Mouse (Mus musculus) intestine, embryonic 16.5 days (tissue): Measurements from ENCODE around the gene Lin37. TPM values are rescaled to one million over a fixed set of nuclear protein-coding genes. Genes with fewer than 3 reads are reported as not detected.
A peak's percentile ranks its signal among the peaks of the same experiment; 100 is the strongest.

Source experiments
- ATAC-seq: fragments of 200-750 bp; cut with Nextera tagmentation; 2 replicates; pipeline ENCODE4 v1.8.0; 2017; ENCODE audit warnings: moderate TSS enrichment, moderate library complexity
- H3K27ac ChIP-seq: fragments of 300-500 bp; sonication (generic); 2 replicates; pipeline ENCODE4 v1.5.1; 2014; ENCODE audit warnings: mild to moderate bottlenecking, low read length
- H3K27me3 ChIP-seq: fragments of 300-500 bp; sonication (generic); replicated peaks from 2 replicates; pipeline ENCODE4 v1.6.1; 2014; ENCODE audit warnings: low read length, control low read depth, mixed read lengths; ENCODE audit not compliant: control insufficient read depth, insufficient read depth
- H3K36me3 ChIP-seq: fragments of 300-500 bp; sonication (generic); 2 replicates; pipeline ENCODE4 v1.6.1; 2014; ENCODE audit warnings: low read length, control low read depth; ENCODE audit not compliant: control insufficient read depth, insufficient read depth
- H3K4me1 ChIP-seq: fragments of 300-500 bp; sonication (generic); 2 replicates; pipeline ENCODE4 v1.6.1; 2014; ENCODE audit warnings: low read length, control low read depth, mixed read lengths; ENCODE audit not compliant: control insufficient read depth, insufficient read depth
- H3K4me2 ChIP-seq: fragments of 300-500 bp; sonication (generic); 2 replicates; pipeline ENCODE4 v1.6.1; 2014; ENCODE audit warnings: low read depth, low read length, control low read depth
- H3K4me3 ChIP-seq: fragments of 300-500 bp; sonication (generic); 2 replicates; pipeline ENCODE4 v1.5.1; 2014; ENCODE audit warnings: mild to moderate bottlenecking, low read length
- H3K9ac ChIP-seq: fragments of 300-500 bp; sonication (generic); 2 replicates; pipeline ENCODE4 v1.6.1; 2014; ENCODE audit warnings: low read depth, low read length
- H3K9me3 ChIP-seq: fragments of 300-500 bp; sonication (generic); 2 replicates; pipeline ENCODE4 v1.6.1; 2016; ENCODE audit warnings: low read length, control low read depth; ENCODE audit not compliant: control insufficient read depth
- WGBS: fragments of 180-500 bp; shearing (Covaris S2); extraction: QIAGEN DNeasy Blood & Tissue Kit; methylation state at CpG from one replicate; pipeline ENCODE4 v1.1.7; 2014; 5-methylcytosine and 5-hydroxymethylcytosine counted together
- polyA plus RNA-seq: library from polyadenylated mRNA; unstranded; fragments of >200 nt; fragmentation: Nextera tagmentation; extraction: Ambion mirVana; gene quantifications from 2 replicates; pipeline ENCODE4 v1.2.1, GENCODE M21; 2015

Gene Lin37
- polyA plus RNA-seq, 1 experiment from 2014 or later = 44.5 TPM

- Histone ChIP-seq H3K27me3 (no peaks in the 10 kb centered on the region), H3K36me3 (peaks cover 11% of the 10 kb centered on the region), H3K9me3 (no peaks in the 10 kb centered on the region), H3K4me1 (no peaks in the 10 kb centered on the region), H3K27ac (no peak overlapping the region), H3K4me3 (no peak overlapping the region), H3K9ac (no peak overlapping the region), H3K4me2 (no peak overlapping the region)
- WGBS = 94% methylated on average over 2 of the region's 2 CpGs
- ATAC-seq = no peak
Measured at GRCm38 (mm10) chr7:30544327-30544726, 15.3 kb downstream of the Lin37 start.

- no peak overlapping the region for H3K4me3 ChIP-seq
- H3K27me3 ChIP-seq = no peaks in the 10 kb centered on the region
- peaks cover under 1% of the 10 kb centered on the region for H3K4me1 ChIP-seq
Measured at GRCm38 (mm10) chr7:30540572-30540971, 19.1 kb downstream of the Lin37 start.

GRCm38 (mm10) chr7:30534633-30535577, 24.7 kb downstream of the Lin37 start, which contains the start of gene Arhgap33:
Gene Arhgap33, minus strand, starts transcription at chr7:30535060.
- Histone ChIP-seq H3K27me3 (no peaks in the 10 kb centered on the region), H3K4me2 (peak within 1 kb of the TSS; percentile 97), H3K4me3 (peak within 1 kb of the TSS; percentile 80), H3K36me3 (no peaks in the 10 kb centered on the region), H3K27ac (peak within 1 kb of the TSS; percentile 63), H3K9me3 (no peaks in the 10 kb centered on the region), H3K9ac (peak within 1 kb of the TSS; percentile 78), H3K4me1 (peaks cover 27% of the 10 kb centered on the region)
- under 1% methylated on average over 72 of the region's 84 CpGs for WGBS
- ATAC-seq = peak; percentile 94

More at GRCm38 (mm10) chr7:30540572-30540971, 19.1 kb downstream of the Lin37 start:
- Histone ChIP-seq H3K27ac (no peak overlapping the region), H3K4me2 (no peak overlapping the region), H3K9ac (no peak overlapping the region), H3K9me3 (no peaks in the 10 kb centered on the region), H3K36me3 (peaks cover 8% of the 10 kb centered on the region; the same call in 1 of the 2 replicates)
- 90% methylated on average over 7 of the region's 7 CpGs for WGBS
- ATAC-seq = no peak

GRCm38 (mm10) chr7:30533941-30534632, 25.6 kb downstream of the Lin37 start:
- peak overlapping the region; percentile 80 for H3K4me3 ChIP-seq
- peaks cover 27% of the 10 kb centered on the region for H3K4me1 ChIP-seq
- no peak overlapping the region; the same call in 1 of the 2 replicates for H3K27ac ChIP-seq
- H3K36me3 ChIP-seq = peaks cover 4% of the 10 kb centered on the region; the same call in 1 of the 2 replicates
- H3K9me3 ChIP-seq = no peaks in the 10 kb centered on the region
- 14% methylated on average over 23 of the region's 26 CpGs for WGBS
- no peaks in the 10 kb centered on the region for H3K27me3 ChIP-seq
- peak overlapping the region; percentile 97 for H3K4me2 ChIP-seq
- peak overlapping the region; percentile 78 for H3K9ac ChIP-seq
- ATAC-seq = peak; percentile 16

GRCm38 (mm10) chr7:30532931-30533330, 26.7 kb downstream of the Lin37 start:
- H3K4me1 ChIP-seq = peaks cover 27% of the 10 kb centered on the region
- H3K27me3 ChIP-seq = no peaks in the 10 kb centered on the region
- no peak overlapping the region; the same call in 1 of the 2 replicates for H3K27ac ChIP-seq
- peaks cover 10% of the 10 kb centered on the region; the same call in 1 of the 2 replicates for H3K36me3 ChIP-seq
- WGBS = 40% methylated on average over 8 of the region's 8 CpGs
- H3K4me3 ChIP-seq = no peak overlapping the region
- no peak for ATAC-seq
- H3K9ac ChIP-seq = peak overlapping the region; percentile 40; the same call in 1 of the 2 replicates
- peak overlapping the region; percentile 19; the same call in 1 of the 2 replicates for H3K4me2 ChIP-seq
- no peaks in the 10 kb centered on the region for H3K9me3 ChIP-seq

- Histone ChIP-seq H3K9me3 (no peaks in the 10 kb centered on the region), H3K4me1 (peaks cover 30% of the 10 kb centered on the region), H3K4me3 (no peak overlapping the region), H3K36me3 (peaks cover 14% of the 10 kb centered on the region; the same call in 1 of the 2 replicates), H3K27me3 (no peaks in the 10 kb centered on the region), H3K4me2 (no peak overlapping the region), H3K9ac (0 out of 2 replicates have a peak overlapping the region, but pooled peaks have one; percentile 16), H3K27ac (no peak overlapping the region)
- no peak for ATAC-seq
- 76% methylated on average over 9 of the region's 9 CpGs for WGBS
Measured at GRCm38 (mm10) chr7:30531291-30531815, 28.3 kb downstream of the Lin37 start.

- Histone ChIP-seq H3K27me3 (no peaks in the 10 kb centered on the region), H3K36me3 (peaks cover 23% of the 10 kb centered on the region), H3K4me1 (peaks cover 10% of the 10 kb centered on the region), H3K4me3 (no peak overlapping the region), H3K4me2 (no peak overlapping the region), H3K27ac (no peak overlapping the region), H3K9ac (0 out of 2 replicates have a peak overlapping the region, but pooled peaks have one; percentile 57), H3K9me3 (no peaks in the 10 kb centered on the region)
- no peak for ATAC-seq
- WGBS = 77% methylated on average over 14 of the region's 14 CpGs
Measured at GRCm38 (mm10) chr7:30526981-30527380, 32.7 kb downstream of the Lin37 start.

- WGBS = 33% methylated on average over 17 of the region's 17 CpGs
- Histone ChIP-seq H3K4me2 (peak overlapping the region; percentile 13), H3K4me1 (peaks cover 9% of the 10 kb centered on the region), H3K27ac (peak overlapping the region; percentile 23; the same call in 1 of the 2 replicates), H3K36me3 (peaks cover 23% of the 10 kb centered on the region), H3K9me3 (no peaks in the 10 kb centered on the region), H3K27me3 (no peaks in the 10 kb centered on the region), H3K9ac (peak overlapping the region; percentile 57), H3K4me3 (no peak overlapping the region)
- peak; percentile 6 for ATAC-seq
Measured at GRCm38 (mm10) chr7:30526399-30526798, 33.2 kb downstream of the Lin37 start.

GRCm38 (mm10) chr7:30525954-30526353, 33.7 kb downstream of the Lin37 start:
- Histone ChIP-seq H3K4me1 (peaks cover 9% of the 10 kb centered on the region), H3K9ac (peak overlapping the region; percentile 57), H3K9me3 (no peaks in the 10 kb centered on the region), H3K27ac (peak overlapping the region; percentile 23; the same call in 1 of the 2 replicates), H3K4me2 (peak overlapping the region; percentile 13), H3K36me3 (peaks cover 23% of the 10 kb centered on the region), H3K27me3 (no peaks in the 10 kb centered on the region), H3K4me3 (no peak overlapping the region)
- peak; percentile 63 for ATAC-seq
- 23% methylated on average over 10 of the region's 10 CpGs for WGBS
